Mouse (Mus musculus): Measurements from ENCODE around the gene 1700001C19Rik.

Gene 1700001C19Rik

GRCm38 (mm10) chr17:47462209-47462608, 25.0 kb upstream of the 1700001C19Rik start:
- no peak for DNase-seq (ENCODE audit: low spot score in 2 of 2)

- DNase-seq (ENCODE audit: low spot score in 2 of 2): no peak
These were observed 24.5 kb upstream of the 1700001C19Rik start for GRCm38 (mm10) chr17:47461688-47462087.

- no peak for DNase-seq (ENCODE audit: low spot score in 2 of 2)
These were observed 22.3 kb upstream of the 1700001C19Rik start for GRCm38 (mm10) chr17:47459341-47459919.

DNA sequence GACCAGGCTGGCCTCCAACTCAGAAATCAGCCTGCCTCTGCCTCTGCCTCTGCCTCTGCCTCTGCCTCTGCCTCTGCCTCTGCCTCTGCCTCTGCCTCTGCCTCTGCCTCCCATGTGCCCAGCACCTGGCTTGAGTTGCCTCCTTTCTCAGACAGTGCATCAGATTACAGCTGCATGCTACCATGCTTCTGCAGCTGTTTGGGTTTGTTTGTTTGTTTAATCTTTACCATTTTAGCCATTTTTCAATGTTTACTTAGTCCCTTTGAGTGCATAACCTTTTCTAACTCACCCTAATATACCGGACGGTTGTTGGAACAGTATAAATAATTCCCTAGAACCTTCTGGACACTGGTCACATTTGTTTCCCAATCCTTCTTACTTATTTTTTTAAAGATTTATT, 21.8 kb upstream of the 1700001C19Rik start:
- no peak for DNase-seq (ENCODE audit: low spot score in 2 of 2)

GRCm38 (mm10) chr17:47458310-47458709, 21.1 kb upstream of the 1700001C19Rik start:
- no peak for DNase-seq (ENCODE audit: low spot score in 2 of 2)

GRCm38 (mm10) chr17:47454675-47455074, 17.5 kb upstream of the 1700001C19Rik start:
- DNase-seq (ENCODE audit: low spot score in 2 of 2): no peak

DNA sequence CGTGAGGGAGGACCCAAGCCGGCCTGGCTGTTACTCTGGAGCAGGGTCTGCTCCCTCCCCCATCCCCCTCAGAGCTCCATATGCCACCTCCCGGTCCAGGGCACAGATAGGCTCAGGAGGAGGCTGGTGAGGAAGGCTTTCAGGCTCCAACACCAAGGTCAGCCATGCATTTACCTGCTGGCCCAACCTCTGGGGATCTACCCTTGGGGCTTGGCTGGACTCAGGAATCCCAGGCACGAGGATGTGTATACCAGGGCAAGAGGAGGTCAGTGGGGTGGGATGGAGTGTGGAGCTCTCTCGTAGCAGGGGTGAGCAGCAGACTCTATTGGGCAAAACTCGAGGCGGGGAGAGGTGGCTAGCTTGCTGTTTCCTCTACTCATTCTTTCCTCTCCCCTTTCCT, 15.7 kb upstream of the 1700001C19Rik start:
- no peak for DNase-seq (ENCODE audit: low spot score in 2 of 2)

DNA sequence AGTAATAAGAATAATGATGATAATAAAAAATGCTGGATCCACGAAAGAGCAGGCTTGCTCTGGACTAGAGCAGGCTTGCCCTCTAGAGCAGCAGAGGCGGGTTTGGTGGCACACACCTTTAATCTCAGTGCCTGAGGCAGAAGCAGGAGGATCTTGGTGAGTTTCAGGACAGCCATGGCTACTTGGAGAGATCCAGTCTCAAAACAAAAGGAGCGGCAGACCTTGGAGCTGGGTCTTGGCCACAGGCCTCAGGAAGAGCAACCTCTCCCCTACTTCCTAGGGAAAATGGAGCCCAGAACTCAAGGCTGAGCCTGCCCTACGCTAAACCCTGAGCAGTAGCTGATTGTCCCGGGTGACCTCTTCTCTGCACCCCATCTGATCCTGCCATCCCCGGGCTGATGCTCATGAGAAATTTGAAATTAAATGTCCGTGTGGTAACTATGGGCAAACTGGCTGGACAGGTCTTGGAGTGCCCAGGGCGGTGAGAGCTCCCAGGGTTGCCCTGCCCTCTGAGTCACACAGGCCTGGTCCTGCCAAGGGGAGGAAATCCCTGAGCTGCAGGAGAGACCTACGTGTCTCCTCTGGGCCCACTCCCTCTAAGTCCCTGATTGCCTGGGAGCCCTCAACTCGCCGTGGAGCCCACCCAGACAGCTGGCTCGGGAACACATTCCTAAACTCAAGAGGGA, 13.8 kb upstream of the 1700001C19Rik start:
- DNase-seq (ENCODE audit: low spot score in 2 of 2): no peak

GRCm38 (mm10) chr17:47450239-47450638, 13.1 kb upstream of the 1700001C19Rik start:
- no peak for DNase-seq (ENCODE audit: low spot score in 2 of 2)

GRCm38 (mm10) chr17:47449432-47449831, 12.3 kb upstream of the 1700001C19Rik start:
- no peak for DNase-seq (ENCODE audit: low spot score in 2 of 2)

GRCm38 (mm10) chr17:47448523-47449372, 11.6 kb upstream of the 1700001C19Rik start:
- DNase-seq (ENCODE audit: low spot score in 2 of 2): no peak

GRCm38 (mm10) chr17:47446561-47446960, 9.4 kb upstream of the 1700001C19Rik start:
- DNase-seq (ENCODE audit: low spot score in 2 of 2): no peak

GRCm38 (mm10) chr17:47446025-47446424, 8.8 kb upstream of the 1700001C19Rik start:
- no peak for DNase-seq (ENCODE audit: low spot score in 2 of 2)

DNA sequence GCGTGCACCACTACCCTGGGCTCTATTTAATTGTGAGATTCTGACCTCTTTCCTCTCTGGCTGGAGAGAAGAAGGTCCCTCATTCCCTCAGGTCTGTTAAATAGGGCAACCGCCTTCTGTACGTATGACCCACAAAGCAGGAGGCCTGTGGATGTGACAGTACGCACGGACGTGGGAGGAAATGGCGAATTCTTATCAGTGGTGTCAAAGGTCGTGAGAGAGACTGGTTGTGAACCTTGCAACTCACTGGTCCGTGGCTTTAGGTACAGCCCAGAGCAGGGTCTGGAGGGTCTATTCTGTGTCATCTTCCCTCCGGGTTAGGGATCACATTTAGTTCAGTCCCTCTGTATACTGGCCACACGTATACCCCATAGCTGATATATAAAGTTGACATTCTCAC, 8.3 kb upstream of the 1700001C19Rik start:
- no peak for DNase-seq (ENCODE audit: low spot score in 2 of 2)

DNA sequence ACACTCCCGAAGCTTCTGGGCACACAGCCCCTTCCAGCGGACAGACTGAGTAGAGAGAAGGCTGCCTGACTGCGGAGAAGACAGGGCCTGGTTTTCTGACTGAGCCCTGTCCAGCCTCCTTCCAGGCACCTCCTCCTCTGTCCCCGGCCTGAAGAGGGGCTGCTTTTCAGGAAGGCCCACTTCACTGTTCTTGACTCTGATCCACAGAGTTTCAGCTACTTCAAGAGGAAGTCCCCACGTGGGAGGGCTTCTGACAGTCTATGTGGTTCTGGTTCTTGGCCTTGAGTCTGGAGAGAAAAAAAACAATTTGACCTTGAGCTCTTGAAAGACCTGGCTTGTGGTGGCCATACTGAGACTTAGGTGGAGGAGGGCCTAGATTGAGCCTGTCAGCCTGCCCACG, 6.9 kb upstream of the 1700001C19Rik start:
- no peak for DNase-seq (ENCODE audit: low spot score in 2 of 2)

DNA sequence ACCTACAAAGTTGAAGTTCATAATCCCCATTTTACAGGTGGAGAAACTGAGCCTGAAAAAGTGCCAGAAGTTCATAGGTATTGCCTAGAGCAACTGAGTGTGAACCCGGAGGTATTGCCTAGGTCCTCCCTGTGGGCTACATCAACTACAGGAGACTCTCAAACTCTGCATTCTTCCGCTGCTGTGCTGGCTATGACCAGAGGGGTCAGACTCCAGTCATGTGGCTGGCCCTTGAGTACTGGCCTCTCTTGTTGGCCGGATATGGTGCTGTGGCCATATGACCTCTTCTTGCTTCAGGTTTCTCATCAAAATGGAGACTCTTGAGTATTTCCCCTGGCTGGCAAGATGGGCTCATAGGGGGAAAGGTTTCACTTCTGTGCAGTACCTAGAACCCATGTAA, 5.1 kb upstream of the 1700001C19Rik start:
- no peak for DNase-seq (ENCODE audit: low spot score in 2 of 2)

DNA sequence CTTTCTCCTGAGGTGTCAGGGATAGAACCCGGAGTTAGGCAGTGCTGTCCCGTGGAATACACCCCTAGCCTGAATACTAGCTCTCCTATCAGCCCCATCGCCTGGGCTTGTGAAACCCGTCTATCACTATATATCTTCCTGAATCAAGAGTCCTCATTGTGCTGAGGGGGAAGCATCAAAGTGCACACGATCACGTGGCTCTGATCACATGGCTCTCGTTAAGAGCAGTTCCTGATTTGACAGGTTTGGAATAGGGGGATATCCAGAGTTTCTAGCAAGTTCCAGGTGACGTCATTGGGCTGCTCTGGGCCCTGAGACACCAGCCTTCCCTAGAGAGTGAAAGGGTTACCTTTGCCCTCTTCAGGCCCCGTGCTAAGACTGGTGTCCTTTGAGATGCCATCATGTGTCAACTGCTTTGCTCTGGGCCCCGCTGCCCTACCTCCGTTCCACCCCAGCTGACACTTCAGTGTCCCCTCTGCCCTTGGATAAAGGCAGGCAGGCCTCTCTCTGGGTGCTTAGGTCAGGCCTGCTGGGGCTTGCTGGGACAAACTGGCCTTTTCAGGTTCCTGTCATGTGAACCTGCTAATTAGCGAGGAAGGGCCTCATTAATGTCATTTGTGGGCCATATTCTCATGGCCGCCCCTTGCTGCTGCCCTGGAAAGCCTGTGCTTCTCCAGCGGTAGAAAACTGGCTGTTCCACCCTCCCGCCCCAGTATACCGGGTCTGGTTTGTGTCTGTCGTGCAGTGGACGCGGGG, 4.3 kb upstream of the 1700001C19Rik start:
- DNase-seq (ENCODE audit: low spot score in 2 of 2): no peak

GRCm38 (mm10) chr17:47440359-47440890, 3.2 kb upstream of the 1700001C19Rik start:
- DNase-seq (ENCODE audit: low spot score in 2 of 2): no peak

DNA sequence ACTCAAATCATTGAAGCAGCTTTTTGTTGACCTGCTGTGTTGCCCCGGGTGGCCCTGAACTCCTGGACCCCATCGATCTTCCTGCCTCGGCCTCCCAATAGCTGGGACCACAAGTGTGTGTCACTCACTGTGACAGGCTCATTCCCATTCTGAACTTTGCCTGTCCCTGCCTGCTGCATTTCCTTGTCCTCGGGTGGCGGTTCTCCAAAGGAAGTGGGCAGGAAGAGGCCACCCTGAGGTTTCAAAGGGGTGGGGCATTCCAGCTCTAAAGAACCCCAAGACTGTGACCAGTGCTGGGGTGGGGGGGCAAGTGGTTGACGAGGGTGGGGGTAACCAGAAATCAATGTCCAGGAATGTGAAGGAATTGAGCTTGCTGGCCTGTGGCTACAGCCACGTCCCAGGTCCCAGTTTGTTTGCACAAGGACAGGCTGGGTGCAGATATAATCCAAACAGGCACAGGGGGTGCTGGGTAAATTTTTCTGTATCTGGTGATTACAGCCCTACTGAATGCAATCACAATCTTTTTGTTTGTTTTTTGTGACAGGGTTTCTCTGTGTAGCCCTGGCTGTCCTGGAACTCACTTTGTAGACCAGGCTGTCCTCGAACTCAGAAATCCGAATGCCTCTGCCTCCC, 2.3 kb upstream of the 1700001C19Rik start:
- no peak for DNase-seq (ENCODE audit: low spot score in 2 of 2)

GRCm38 (mm10) chr17:47438611-47439010, 1.4 kb upstream of the 1700001C19Rik start:
- DNase-seq (ENCODE audit: low spot score in 2 of 2): no peak
